Mouse (Mus musculus): ENCODE results near the gene Insl5. TPM values are rescaled to one million over a fixed set of nuclear protein-coding genes. Genes with fewer than 3 reads are reported as not detected.
A peak's percentile ranks its signal among the peaks of the same experiment; 100 is the strongest.

The Insl5 gene
- total RNA-seq (2014; rRNA removed) (1.2 TPM in 1 of 2 replicates, not detected in the other), polyA plus RNA-seq (2015; fragmentation: Nextera tagmentation; extraction: Ambion mirVana) (0.54 TPM in 1 of 2 replicates, not detected in the other)

DNA sequence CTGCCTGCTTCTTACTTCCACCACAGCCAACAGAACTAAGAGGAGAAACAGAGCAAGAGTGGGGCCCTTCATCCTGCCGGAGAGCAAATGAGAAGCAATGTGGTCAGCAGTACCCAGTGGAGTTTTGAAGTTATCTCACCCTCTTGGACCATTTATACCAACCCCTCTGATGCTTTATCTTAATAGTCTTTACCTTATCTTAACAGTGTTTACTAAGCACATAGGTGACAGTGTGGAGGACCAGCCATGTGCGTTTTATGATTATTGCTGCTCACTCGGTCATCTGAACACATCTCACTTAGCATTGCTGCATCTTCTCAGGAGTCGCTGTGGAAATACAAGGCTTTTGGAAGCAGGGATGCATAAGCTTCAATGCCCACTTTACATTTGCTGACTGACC, at the start of gene Insl5:
Gene Insl5 (minus strand): TSS at position 222 of the 400 bp plus-strand sequence.
- no peak for ATAC-seq (ENCODE audit: low FRiP score)
- H3K9ac ChIP-seq (replicated peaks; ENCODE audit: low read length, poor library complexity, severe bottlenecking), result no peak within 1 kb of the TSS
- H3K4me3 ChIP-seq (ENCODE audit: low read depth, low read length), result no peak within 1 kb of the TSS
- no peak for TF ChIP-seq CTCF (IDR thresholded peaks at IDR 0.05)
- H3K36me3 ChIP-seq (ENCODE audit: insufficient read depth, low read length), result no peaks in the 10 kb centered on the region
- DNase-seq (ENCODE audit: low spot score), result no peak
- no peaks in the 10 kb centered on the region for H3K9me3 ChIP-seq (ENCODE audit: low read length)
- 96% methylated on average over 4 of the region's 4 CpGs for WGBS
- H3K27me3 ChIP-seq (ENCODE audit: insufficient read depth, low read length), result no peaks in the 10 kb centered on the region
- H3K4me2 ChIP-seq (ENCODE audit: low read depth, low read length, poor library complexity, severe bottlenecking), result no peak within 1 kb of the TSS
- H3K27ac ChIP-seq (ENCODE audit: low read depth, low read length), result no peak within 1 kb of the TSS
- no peaks in the 10 kb centered on the region for H3K4me1 ChIP-seq (ENCODE audit: insufficient read depth, low read length)

DNA sequence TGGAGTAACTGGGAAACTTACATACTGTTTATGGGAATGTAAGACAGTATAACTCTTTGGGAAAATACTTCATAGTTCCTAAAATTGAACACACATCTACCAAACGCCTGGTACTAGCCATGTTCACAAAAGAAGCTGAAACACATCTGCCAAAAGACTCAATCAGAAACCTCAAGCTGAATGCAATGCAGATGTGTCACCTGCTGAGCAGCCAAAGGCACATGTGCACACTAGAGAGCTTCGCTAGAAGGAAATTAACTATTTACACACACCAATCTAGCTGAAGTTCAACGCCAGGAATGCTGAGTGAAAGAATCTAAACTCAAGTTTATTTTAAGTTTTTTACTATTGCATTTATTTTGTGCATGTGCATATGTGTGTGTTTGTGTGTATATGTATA, 44.0 kb upstream of the Insl5 start:
- no peak for TF ChIP-seq CTCF (IDR thresholded peaks at IDR 0.05)
- DNase-seq (ENCODE audit: low spot score) (no peak), ATAC-seq (ENCODE audit: low FRiP score) (no peak)
- no peaks in the 10 kb centered on the region for H3K36me3 ChIP-seq (ENCODE audit: insufficient read depth, low read length)
- H3K4me2 ChIP-seq (ENCODE audit: low read depth, low read length, poor library complexity, severe bottlenecking), result no peak overlapping the region
- H3K4me3 ChIP-seq (ENCODE audit: low read depth, low read length), result no peak overlapping the region
- H3K27ac ChIP-seq (ENCODE audit: low read depth, low read length), result no peak overlapping the region
- WGBS, result 64% methylated on average over 3 of the region's 3 CpGs
- no peaks in the 10 kb centered on the region for H3K9me3 ChIP-seq (ENCODE audit: low read length)
- H3K9ac ChIP-seq (replicated peaks; ENCODE audit: low read length, poor library complexity, severe bottlenecking), result no peak overlapping the region
- no peaks in the 10 kb centered on the region for H3K27me3 ChIP-seq (ENCODE audit: insufficient read depth, low read length)
- 0 out of 2 replicates have a peak, but pooled peaks cover 2% of the 10 kb centered on the region for H3K4me1 ChIP-seq (ENCODE audit: insufficient read depth, low read length)

DNA sequence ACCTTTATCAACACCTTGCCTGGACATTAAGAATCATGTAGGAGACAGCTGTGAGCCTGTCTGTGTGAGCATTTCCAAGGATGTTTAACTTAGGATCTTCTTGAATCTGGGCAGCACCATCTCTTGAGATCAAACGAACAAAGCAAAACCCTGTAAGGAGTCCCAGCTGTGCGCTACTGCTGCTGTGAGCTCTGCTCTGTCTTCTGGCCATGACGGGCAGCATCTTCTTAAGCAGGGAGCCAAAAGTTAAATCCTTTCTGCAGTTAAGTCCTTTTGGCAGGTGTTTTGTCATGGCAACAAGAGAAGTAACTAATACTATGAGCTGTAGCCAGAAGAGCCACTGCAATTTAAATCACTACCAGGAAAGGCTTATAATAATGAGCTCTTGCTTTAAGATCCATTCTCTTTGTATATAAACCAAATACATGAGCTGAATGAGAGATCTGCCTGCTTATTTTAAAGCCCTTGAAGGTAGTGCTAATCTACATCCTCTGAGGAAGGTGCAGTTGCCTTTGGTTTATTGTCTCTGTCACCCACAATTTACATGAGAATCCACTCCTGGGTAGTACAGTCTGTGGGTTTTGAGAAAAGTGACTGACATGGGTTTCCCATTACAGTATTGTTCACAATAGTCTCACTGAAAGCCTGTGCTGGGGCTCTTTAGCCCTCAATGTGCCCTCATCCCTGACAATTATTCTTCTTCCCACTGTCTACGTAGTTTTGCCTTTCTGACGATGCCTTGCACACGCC, 41.4 kb upstream of the Insl5 start:
- H3K27ac ChIP-seq (ENCODE audit: low read depth, low read length), result peak overlapping the region; percentile 26; the same call in 1 of the 2 replicates
- H3K4me3 ChIP-seq (ENCODE audit: low read depth, low read length), result no peak overlapping the region
- H3K9me3 ChIP-seq (ENCODE audit: low read length), result no peaks in the 10 kb centered on the region
- H3K9ac ChIP-seq (replicated peaks; ENCODE audit: low read length, poor library complexity, severe bottlenecking), result no peak overlapping the region
- no peak for TF ChIP-seq CTCF (IDR thresholded peaks at IDR 0.05)
- 0 out of 2 replicates have a peak, but pooled peaks cover 2% of the 10 kb centered on the region for H3K4me1 ChIP-seq (ENCODE audit: insufficient read depth, low read length)
- H3K36me3 ChIP-seq (ENCODE audit: insufficient read depth, low read length), result no peaks in the 10 kb centered on the region
- 35% methylated on average over 6 of the region's 6 CpGs for WGBS
- no peaks in the 10 kb centered on the region for H3K27me3 ChIP-seq (ENCODE audit: insufficient read depth, low read length)
- H3K4me2 ChIP-seq (ENCODE audit: low read depth, low read length, poor library complexity, severe bottlenecking), result no peak overlapping the region
- peak; percentile 58 for ATAC-seq (ENCODE audit: low FRiP score)
- DNase-seq (ENCODE audit: low spot score), result no peak

DNA sequence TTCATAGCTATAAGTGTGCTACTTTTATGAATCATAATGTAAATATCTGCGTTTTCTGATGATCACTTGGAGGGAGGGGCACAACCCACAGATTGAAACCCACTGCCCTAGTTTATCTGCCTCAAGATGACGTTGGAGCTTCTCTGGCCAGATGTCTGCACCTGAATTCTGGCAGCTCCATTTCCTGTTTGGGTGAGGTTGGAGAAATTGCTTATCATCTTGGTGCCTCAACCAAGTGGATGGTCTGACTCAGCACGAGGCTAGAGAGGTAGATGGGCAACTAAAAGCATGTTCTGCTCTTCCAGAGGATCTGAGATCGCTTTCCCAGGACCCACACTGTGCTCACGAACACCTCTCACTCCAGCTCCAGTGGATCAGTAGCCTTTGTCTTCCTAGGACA, 38.3 kb upstream of the Insl5 start:
- no peaks in the 10 kb centered on the region for H3K9me3 ChIP-seq (ENCODE audit: low read length)
- no peak for DNase-seq (ENCODE audit: low spot score)
- H3K27ac ChIP-seq (ENCODE audit: low read depth, low read length), result no peak overlapping the region
- H3K4me3 ChIP-seq (ENCODE audit: low read depth, low read length), result no peak overlapping the region
- no peaks in the 10 kb centered on the region for H3K27me3 ChIP-seq (ENCODE audit: insufficient read depth, low read length)
- 0 out of 2 replicates have a peak, but pooled peaks cover 2% of the 10 kb centered on the region for H3K4me1 ChIP-seq (ENCODE audit: insufficient read depth, low read length)
- no peak for TF ChIP-seq CTCF (IDR thresholded peaks at IDR 0.05)
- H3K4me2 ChIP-seq (ENCODE audit: low read depth, low read length, poor library complexity, severe bottlenecking), result no peak overlapping the region
- H3K36me3 ChIP-seq (ENCODE audit: insufficient read depth, low read length), result no peaks in the 10 kb centered on the region
- no peak for ATAC-seq (ENCODE audit: low FRiP score)
- WGBS, result 84% methylated on average over 5 of the region's 5 CpGs
- H3K9ac ChIP-seq (replicated peaks; ENCODE audit: low read length, poor library complexity, severe bottlenecking), result no peak overlapping the region

DNA sequence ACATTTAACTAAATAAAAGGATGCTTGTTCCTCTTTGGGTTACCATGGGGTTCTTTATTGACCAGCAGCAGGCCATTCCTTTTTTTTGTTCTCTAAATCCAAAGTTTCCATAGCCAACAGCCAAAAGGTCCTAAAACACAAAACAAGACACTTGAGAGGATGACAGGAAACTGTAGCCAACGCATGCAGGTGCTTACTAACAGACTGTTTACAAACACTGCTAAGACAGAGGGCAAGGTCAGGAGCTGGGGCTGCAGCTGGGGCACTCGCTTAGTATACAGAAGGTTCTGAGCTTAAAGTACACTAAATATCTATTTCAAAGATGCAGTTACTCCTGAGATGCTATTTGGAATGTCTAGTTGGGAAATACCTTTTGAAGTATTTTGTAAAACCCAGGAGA, 37.8 kb upstream of the Insl5 start:
- Histone ChIP-seq H3K4me3 (ENCODE audit: low read depth, low read length) (no peak overlapping the region), H3K4me2 (ENCODE audit: low read depth, low read length, poor library complexity, severe bottlenecking) (no peak overlapping the region), H3K36me3 (ENCODE audit: insufficient read depth, low read length) (no peaks in the 10 kb centered on the region), H3K4me1 (ENCODE audit: insufficient read depth, low read length) (0 out of 2 replicates have a peak, but pooled peaks cover 2% of the 10 kb centered on the region), H3K9me3 (ENCODE audit: low read length) (no peaks in the 10 kb centered on the region), H3K9ac (replicated peaks; ENCODE audit: low read length, poor library complexity, severe bottlenecking) (no peak overlapping the region), H3K27ac (ENCODE audit: low read depth, low read length) (no peak overlapping the region), H3K27me3 (ENCODE audit: insufficient read depth, low read length) (no peaks in the 10 kb centered on the region)
- TF ChIP-seq CTCF (IDR thresholded peaks at IDR 0.05), result no peak
- ATAC-seq (ENCODE audit: low FRiP score) (no peak), DNase-seq (ENCODE audit: low spot score) (no peak)
- 87% methylated on average over 2 of the region's 2 CpGs for WGBS

DNA sequence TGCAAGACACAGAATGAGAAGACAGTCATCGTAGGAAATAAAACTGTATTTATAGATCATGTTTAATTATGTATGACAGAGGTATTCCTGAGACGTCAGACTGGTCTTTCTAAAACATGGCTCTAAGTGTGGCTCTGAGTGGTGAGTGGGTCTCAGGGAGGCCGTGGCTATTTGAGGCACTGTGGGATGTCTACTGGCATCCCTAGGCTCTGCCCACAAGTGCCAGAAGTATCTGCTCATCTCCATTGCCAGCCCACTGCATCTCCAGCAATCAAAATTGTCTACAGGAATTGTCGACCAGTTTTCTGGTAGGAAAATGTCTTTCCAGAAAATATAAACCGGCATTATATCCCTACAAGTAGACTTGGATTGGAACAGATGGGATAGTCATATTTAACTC, 30.3 kb upstream of the Insl5 start:
- no peaks in the 10 kb centered on the region for H3K27me3 ChIP-seq (ENCODE audit: insufficient read depth, low read length)
- H3K27ac ChIP-seq (ENCODE audit: low read depth, low read length), result no peak overlapping the region
- ATAC-seq (ENCODE audit: low FRiP score) (no peak), DNase-seq (ENCODE audit: low spot score) (no peak)
- no peak overlapping the region for H3K4me2 ChIP-seq (ENCODE audit: low read depth, low read length, poor library complexity, severe bottlenecking)
- no peak overlapping the region for H3K4me3 ChIP-seq (ENCODE audit: low read depth, low read length)
- H3K9ac ChIP-seq (replicated peaks; ENCODE audit: low read length, poor library complexity, severe bottlenecking), result no peak overlapping the region
- H3K9me3 ChIP-seq (ENCODE audit: low read length), result no peaks in the 10 kb centered on the region
- TF ChIP-seq CTCF (IDR thresholded peaks at IDR 0.05), result no peak
- 93% methylated on average over 5 of the region's 5 CpGs for WGBS
- no peaks in the 10 kb centered on the region for H3K36me3 ChIP-seq (ENCODE audit: insufficient read depth, low read length)
- H3K4me1 ChIP-seq (ENCODE audit: insufficient read depth, low read length), result no peaks in the 10 kb centered on the region

Measured in midbrain, postnatal 0 days (tissue).